Mouse (Mus musculus) thymus, postnatal 36 days (tissue): ENCODE data around the gene Gsap.
"Not testable (repeated sequence)": the region's sequence is repeated elsewhere in the genome, so short reads cannot be mapped to it uniquely, and the experiment has no call there.

Source experiments
- DNase-seq, 2 experiments: peaks; one replicate each; pipeline ENCODE4 v3.0.0; 2022; ENCODE audit warnings: mixed read lengths in 2 of 2

The Gsap gene

DNA sequence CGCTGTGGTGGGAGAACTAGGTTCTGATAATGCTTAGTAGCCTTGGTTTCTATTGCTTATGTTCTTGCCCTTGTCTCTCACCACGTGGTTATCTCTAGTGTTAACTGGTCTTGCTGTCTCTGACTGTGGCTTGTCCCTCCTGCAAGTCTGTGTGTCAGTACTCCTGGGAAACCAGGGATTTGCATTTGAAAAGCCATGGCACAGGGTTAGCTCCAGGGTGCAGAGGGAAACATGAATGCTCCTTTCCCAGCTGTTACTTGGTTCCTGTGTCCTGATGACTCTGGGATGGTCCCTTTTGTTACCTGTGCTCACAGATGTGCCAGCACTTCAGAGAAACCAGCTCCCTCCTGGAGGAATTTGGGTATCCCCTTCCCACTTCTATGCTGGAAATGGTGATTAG, 3.0 kb upstream of the Gsap start:
- DNase-seq = not testable (repeated sequence)

DNA sequence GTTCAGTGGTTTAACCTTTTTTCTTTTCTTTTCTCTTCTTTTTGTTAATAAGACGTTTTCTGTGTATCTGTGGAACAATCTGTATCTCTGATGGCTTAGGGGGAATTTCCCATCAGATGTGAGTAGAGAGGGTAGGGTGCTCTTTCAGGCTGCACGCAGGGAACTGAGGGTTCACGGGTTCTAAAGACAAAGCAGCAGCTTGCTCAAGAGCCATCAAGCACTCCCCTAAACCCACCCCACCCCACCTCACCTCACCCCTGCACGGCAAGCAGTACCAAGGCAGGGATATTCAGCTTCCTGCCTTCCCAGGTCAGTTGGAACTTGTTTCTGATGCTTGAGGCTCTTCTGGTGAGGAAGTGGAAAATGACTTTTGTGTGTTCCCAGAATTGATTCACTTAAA, 766 bp downstream of the Gsap start:
- DNase-seq = peak in 1 of 2 experiments; percentile 9

DNA sequence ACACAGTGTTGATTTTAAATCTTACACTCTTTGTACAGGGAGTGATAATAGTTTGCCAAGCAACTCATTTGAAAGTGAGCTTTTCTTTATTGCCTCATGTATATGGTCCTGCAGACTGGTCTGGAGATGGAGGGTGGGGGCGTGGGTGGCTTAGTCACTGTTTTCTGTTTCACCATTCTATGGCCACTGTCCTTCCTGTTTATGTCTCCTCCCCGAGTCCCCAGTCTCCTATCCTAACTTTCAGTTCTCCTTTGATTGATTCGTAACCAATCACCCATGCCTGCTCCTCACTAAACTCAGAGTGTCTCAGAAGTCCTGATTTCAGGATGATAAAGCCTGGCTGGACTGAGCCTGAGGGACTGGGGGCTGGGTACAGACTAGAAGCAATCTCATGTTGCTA, 2.4 kb downstream of the Gsap start:
- DNase-seq = no peak

DNA sequence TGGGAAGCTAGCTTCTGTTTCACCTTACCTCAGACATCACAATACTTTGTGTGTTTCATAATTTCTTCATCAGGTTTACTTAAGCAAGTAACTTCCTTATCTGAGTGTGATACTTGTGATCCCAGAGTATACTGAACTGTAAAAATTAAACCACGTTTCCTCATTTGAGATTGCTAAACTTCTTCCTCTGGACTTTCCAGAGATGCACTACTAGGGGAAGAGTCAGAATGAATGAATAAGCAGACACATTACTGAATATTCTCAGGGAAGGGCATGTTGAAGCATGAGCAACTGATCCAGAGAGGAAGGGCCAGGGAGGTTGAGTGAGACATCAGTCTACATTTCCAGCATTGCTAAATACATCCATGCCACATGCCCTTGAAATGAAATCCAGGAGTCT, 3.0 kb downstream of the Gsap start:
- no peak for DNase-seq

DNA sequence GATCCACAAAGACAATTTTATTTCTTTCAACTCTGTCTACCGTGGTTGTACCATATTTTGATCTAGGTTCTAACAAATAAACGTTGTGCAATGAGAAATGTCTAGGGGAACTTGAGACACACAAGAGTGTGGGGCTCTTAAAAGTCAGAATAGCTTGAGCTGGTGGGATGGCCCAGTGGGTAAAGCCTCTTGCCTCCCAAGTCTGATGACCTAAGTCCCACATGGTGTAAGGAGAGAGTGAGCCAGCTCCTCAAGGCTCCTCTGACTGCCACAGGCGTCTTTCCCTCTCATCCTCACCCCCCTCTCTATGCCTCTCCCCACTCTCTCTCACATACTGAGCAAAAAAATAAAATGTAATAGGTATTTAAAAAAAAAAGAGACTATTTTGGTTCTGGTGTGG, 3.4 kb downstream of the Gsap start:
- DNase-seq = no peak

DNA sequence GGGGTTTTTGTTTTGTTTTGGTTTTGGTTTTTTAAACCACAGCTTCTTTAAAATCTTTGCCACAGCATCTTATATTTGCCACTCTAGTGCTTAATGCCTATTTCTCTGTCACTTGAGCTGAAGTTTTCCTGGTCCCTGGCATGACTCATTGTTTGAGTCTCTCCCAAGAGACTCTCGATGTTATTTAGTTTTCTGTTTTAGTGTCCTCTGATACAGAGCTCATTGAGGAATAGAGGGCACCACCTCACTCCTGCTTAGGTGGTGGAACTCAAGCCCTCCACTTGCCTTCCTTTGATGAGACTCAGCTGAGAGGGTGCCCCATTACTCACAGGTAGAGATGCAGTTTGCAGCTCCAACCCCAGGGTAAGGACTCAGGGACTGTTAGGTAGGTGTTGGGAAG, 17.4 kb downstream of the Gsap start:
- no peak for DNase-seq

DNA sequence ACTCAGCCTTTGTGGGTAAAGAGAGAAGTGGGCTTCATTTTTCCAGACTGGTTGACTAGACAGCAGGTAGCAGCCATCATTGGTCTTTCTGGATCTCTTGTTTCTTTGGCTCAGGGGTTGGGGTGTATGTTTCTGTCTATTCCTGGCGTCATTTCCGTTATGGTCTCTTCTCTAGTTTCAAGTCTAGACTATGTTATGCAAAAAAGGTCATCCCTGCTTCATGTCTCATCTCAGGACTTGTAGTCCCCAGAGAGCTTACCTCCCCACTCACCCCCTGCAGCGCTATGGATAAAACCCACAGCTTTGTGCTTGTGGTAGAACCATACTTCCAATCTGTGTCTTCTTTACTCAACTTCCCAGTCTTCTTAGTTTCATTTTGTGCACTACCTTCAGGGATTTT, 18.1 kb downstream of the Gsap start:
- no peak for DNase-seq

DNA sequence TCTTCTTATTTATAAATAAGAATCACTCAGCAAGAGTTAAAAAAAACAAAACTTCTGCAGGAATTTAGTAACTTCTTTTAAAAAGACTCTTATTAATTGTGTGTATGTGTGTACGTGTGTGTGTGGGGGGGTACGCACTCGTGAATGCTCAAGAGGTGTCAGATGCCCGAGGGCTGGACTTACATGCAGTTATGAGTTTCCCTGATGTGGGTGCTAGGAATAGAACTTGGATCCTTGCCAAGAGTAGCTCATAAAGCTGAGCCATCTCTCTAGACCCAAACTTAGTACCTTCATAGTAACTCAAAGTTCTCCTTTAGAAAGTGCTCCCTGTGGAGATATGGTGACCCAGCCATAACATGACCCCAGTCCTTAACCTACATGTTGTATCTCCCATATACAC, 20.0 kb downstream of the Gsap start:
- no peak for DNase-seq

DNA sequence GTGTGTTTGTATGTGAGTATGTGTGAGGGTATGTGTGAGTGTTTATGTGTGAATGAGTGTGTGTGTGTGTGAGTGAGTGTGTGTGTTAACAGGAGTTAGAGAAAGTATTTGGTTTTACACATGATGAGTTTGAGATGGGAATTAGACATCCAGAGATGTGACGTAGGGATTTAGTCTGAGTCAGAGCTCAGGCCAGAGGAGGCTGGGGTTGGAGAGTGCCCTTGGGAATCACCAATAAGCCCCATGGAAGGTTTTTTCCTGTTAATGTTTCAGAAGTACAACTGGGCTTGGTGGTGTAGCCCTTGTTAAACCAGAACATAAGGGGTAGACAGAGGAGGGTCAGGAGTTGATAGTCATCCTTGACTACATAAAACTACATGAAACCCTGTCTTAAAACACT, 25.4 kb downstream of the Gsap start:
- no peak for DNase-seq

DNA sequence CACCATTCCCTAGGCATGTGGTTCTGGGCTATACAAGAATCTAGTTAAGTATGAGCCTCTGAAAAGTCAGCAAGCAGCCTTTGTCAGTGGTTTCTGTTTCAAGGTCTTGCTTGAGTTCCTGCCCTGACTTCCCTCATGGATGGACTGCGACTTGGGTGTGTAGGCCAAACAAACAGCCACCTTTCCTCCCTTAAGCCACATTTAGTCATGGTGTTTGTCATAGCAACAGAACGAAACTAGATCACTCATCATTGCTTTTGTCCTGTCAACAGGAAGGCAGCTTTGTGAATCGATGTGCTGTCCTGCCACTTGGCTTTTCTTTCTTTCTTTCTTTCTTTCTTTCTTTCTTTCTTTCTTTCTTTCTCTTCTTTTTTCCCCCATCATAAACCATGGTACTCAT, 26.9 kb downstream of the Gsap start:
- no peak for DNase-seq

DNA sequence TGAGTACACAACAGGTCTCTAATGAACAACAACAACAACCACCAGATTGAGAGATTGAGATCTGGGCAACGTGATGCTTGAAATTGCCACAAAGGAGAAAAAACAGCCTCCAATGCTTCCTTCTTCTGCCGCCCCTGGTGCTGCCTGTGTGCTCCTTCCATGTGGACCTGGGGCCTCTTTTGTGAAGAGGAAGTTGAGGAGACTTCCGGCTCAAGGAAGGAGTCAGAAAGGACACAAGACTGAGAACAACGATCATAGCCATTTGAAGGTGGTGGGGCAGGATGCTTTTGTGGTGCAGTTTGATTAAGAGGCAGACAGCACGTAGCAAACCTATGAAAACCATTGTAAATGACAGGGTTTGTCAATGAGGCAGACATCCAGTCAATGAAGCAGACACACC, 27.7 kb downstream of the Gsap start:
- DNase-seq = no peak

DNA sequence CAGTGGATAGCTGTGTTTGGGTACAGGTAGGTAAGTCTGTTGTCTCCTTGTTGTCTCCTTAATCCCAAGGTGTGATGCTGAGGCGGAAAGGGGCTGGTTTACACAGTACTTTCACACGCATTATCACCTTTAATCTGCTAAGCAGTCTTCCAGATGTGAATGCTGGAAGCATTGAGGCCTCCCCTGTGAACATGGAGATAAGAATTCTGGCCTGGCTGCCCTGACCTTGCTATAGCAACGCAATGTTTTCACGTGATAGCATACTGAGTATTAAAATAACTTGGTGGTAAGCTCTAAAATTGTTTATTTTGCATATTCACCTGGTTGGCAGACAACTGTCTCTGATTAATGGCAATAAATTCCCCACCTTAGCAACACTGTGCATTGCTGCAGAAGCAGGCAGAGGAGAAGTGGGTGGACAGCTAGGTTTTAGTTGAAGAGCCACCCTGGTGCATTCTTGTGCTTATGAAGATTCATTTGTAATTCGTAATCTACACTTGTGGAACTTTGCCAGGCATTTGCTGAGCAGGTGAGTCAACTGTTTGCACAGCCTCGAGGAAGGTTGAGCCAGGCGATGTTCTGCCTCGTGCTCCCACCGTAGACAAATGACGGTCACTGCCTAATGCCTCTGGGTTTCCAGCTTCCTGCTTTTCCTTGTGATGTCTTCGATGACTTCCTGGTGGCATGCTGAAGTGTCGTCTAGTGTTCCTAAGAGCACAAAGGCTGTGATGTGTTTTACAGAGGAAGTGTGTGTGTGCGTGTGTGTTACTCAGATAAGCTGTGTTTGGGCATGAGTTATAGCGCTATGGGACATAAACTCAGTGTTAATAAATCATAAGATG, 31.6 kb downstream of the Gsap start:
- DNase-seq = no peak

DNA sequence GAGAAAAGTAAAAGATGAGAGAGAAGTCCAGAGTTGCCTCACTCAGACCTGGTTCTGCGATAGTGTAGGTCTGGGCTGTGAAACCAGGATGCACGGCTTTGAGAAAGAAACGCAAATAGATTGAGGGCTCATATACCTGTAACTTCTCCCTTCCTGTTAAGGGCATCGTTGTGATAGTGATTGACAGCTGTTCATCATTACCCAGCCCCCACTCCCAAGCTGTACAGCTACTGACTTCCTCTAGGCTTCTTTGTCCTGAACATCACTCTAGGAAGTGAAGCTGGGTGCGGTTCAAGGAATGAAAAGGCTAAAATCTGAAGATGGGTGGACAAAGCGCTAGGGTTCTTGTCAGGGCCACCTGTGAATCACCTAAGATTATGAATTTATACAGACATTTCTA, 46.8 kb downstream of the Gsap start:
- no peak for DNase-seq

DNA sequence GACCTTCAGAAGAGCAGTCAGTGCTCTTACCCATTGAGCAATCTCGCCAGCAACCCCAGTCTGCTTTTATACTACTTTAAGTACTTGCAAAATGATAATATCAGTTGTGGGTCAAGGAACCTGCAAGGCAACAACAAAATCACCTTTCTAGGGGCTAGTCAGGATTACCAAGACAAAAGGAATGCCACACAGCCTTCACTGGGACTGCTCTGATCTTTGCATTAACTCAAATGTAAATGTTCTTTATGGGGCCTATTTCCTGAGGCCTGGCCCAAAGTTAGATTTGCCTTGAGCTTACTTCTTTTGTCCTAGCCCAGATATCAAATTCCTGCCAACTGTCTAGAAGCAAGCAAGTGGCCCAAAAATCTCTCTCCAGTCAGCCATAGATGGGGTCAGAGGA, 58.5 kb downstream of the Gsap start:
- DNase-seq = no peak

DNA sequence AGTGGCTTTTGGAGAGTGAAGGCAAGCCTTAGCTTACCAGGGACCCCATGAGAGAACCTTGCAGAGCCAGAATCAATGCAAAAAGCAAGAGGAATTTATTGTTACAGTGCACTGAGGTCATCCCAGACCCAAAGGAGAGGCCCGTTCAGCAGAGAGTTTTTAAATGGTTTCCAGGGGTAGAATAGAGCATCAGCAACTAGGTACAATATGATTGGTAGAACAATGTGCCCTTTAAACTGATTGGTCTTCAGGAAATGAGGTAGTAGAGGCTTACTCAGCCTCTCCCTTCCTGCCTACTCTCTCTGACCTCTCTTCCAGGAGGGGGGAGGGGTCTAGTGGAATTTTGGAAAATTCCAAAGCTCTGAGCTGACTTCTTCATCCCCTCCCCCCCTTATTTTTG, 59.2 kb downstream of the Gsap start:
- DNase-seq = no peak

DNA sequence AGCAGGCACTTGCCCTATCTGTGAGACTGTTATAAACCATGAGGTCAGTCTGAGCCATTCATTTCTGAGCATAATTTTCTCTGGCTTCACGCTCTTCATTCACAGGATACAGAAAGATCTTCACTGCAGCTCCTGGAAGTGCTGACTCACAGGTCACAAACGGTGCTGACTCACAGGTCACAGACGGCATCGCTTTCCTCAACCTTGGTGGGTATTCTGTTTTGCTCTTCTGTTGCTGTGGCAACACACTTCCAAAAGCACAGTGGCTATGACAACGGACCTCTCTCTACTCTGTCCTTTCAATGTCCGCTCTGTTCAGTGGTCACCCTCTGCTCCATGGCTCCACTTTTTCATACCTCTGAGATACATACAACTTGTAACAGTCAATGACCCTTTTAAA, 60.7 kb downstream of the Gsap start:
- DNase-seq = no peak

DNA sequence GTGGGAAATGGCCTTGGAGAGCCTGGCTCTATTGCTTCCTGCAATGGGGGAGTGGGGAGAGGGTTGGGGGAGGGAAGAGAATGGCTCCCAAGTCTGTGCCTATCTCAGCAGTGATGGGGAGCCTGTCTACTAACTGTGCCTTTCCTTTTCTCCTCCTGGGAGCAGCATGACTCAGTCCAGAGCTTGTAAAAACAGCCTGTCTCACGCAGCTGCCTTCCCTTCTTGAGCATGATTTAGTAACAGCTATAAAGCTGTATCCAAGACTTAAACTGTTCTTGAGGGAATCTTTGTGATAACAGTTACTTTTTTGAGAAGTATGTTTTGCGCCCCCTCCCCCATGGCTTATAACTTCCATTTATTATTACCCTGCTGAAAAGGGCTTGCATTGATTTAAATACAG, 61.9 kb downstream of the Gsap start:
- no peak for DNase-seq

DNA sequence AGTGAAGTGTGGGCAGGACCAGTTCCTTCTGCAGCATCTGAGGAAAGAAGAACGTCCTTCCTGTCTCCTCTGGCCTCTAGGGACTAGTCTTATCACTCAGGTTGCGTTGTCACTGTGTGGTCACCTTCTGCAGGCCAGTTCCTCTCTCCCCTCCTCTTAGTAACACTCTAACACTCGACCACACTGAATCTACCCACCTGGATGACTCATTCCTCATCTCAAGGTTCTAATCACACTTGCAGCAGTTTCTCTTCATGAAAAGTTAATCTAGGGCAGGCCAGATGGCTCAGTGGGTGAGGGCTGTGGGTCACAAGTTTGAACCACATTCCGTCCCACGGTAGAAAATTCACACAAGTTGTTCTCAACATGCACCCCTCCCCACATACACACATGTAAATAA, 62.8 kb downstream of the Gsap start:
- no peak for DNase-seq

DNA sequence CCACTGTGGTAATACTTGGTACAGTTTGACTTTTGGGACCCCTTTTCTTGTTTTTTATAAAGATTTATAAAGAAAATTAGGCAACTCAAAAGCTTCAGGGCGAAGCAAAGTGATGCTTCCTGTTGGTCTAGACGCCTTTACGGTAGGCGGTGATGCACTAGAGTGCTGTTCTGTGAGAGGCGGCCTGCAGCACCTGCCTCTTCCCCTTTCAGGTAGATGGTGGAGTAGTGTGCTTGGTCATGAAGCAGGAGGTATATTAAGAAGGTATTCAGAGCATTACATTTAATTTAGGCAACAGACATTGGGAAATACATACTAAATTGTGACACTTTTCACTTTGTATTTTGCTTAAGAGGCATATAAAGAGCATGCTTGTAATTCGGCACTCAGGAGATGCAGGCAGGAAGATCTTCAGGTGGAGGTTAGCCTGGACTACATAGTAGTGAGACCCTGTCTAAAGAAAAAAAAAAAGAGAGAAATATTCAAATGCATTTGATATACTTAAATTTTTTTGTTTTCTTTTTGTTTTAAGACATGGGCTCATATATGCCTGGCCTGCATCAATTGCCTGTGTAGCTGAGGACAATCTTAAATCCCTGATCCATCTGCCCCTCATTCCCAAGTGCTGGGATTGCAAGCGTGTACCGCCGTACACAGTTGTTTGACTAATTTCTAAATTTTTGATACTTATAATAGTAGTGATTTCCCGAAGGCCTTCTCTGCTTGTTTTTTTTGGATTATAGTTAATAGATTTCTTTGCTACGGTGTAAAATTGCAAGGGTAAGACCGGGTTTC, 68.9 kb downstream of the Gsap start:
- no peak for DNase-seq

DNA sequence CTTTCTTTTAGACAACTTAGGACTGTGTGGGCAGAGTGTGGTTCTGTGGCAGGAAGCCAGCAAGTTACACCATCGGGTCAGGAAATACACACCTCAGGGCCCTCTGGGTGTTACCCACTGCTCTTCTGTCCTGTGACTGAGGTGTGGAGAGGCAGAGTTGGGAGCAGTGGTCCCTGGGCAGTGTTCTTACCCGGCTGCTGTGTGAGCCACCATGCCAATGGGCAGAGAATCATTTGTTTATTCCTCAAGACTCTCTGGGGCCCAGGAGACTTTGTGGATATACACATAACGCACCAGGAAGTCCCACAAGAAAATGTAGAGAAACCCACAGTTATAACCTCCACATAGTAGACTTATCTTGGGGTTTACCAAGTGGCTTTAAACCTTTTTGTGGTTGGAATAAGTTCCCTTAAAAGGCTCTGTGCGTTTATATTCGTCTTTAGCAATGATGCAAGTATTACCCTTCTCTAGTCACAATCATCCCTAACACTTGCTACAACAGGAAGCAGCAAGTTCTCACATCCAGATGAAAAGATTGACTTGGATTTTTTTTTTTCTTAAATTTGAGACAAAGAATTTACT, 69.6 kb downstream of the Gsap start:
- DNase-seq = peak; percentile 53 to 58

DNA sequence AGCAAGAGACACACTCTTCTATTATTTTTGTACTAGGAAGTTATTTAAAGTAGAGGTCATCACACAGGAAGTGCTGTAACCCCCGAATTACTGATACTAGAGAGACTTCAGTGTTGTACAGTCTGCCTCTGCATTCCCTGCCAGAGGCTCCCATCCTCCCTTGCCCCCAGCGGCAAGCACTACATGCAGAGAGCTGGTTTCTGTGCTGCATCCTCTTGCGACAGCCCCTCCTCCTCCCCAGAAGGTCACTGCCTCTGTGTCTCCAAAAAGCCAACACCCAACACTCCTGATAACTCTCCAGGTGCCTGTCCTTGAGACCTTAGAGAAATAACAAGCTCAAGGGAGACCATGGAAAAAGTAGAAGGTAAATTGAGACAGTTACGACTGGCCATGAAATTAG, 71.1 kb downstream of the Gsap start:
- DNase-seq = peak in 1 of 2 experiments; percentile 18

DNA sequence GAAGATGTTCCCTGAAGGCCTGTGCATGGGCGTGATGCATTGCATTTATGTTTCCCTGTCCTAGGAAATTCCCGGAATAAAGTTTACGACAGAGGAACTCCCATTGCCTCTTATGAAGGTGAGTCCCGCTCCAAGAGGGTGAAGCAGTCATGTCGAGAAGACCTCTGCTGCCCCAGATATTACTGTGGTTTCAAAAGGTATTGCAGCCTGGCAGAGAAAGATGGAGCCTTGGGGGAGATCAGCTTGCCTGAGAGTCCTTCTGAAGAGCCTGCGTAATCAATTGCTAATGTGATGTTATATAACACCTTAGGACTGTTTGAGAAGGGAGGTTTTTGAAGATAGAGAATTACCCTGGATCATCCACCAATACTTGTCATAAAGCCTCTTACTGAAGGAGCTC, 71.8 kb downstream of the Gsap start:
- no peak for DNase-seq

DNA sequence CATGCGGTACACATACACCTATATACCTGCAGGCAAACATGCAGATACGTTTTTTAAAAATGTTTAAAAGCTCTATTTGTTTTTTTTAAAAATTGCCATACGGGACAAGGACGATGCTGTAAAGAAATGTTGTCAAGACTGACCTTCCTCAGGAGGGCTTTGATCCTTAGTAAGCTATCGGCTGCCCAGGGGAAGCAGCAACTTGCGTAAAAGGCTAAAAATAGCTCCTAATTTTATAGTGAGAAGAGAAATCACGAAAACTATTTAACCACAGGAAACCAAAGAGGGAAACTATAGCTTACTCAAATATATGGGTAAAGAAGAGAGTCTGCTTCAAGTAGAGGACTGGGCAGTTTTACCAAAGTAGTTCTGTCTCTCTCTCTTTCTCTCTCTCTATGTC, 74.7 kb downstream of the Gsap start:
- DNase-seq = no peak

DNA sequence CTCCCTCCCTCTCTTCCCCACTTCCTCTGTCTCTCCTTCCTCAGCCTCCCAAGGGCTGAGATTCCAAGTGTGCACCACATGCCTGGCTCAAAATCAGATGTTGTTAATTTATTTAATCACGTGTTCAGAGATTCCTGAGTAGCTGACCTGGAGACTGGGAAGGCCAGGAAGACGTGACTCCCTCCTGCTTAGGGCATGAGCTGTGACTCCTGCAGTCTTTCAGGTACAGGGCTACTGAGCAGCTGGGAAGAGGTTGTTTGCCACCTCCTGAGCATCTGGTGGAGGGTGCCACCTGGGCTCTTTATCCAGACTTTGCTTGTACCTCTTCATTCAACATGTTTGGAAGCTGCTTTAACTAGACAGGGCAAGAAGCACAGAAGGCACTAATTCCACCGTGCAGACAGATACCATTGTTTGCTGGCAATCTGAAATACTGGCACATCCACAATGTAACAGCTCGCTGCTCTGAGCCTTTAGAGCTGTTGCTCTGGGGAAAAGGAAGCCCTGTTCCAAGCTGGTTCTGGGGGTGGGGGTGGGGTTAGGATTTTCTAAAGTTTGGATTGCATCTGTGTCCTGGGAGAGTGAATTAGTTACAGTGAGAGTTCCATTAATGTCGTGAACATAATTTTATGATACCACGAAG, 75.3 kb downstream of the Gsap start:
- no peak for DNase-seq
